Mouse (Mus musculus) heart, embryonic 16.5 days (tissue): ENCODE results near the gene Shd. TPM values are rescaled to one million over a fixed set of nuclear protein-coding genes. Genes with fewer than 3 reads are reported as not detected.
"Not testable (repeated sequence)": the region's sequence is repeated elsewhere in the genome, so short reads cannot be mapped to it uniquely, and the experiment has no call there.

Experiments used
- ATAC-seq: fragments of 200-750 bp; cut with Nextera tagmentation; replicated peaks from 2 replicates; pipeline ENCODE4 v1.8.0; 2017; ENCODE audit warnings: moderate number of reproducible peaks; ENCODE audit not compliant: insufficient read depth, low FRiP score; ENCODE audit errors: extremely low read depth
- H3K27ac ChIP-seq: fragments of 300-500 bp; sonication (generic); 2 replicates; pipeline ENCODE4 v1.5.1; 2014; ENCODE audit warnings: mild to moderate bottlenecking, low read length, control low read depth, moderate library complexity
- H3K27me3 ChIP-seq: fragments of 300-500 bp; sonication (generic); 2 replicates; pipeline ENCODE4 v1.6.1; 2014; ENCODE audit warnings: low read length, mixed read lengths; ENCODE audit not compliant: control insufficient read depth, insufficient read depth
- H3K36me3 ChIP-seq: fragments of 300-500 bp; sonication (generic); 2 replicates; pipeline ENCODE4 v1.6.1; 2014; ENCODE audit not compliant: control insufficient read depth, insufficient read depth
- H3K4me1 ChIP-seq: fragments of 300-500 bp; sonication (generic); 2 replicates; pipeline ENCODE4 v1.6.1; 2014; ENCODE audit warnings: low read length, mixed read lengths; ENCODE audit not compliant: control insufficient read depth, insufficient read depth
- H3K4me2 ChIP-seq: fragments of 300-500 bp; sonication (generic); 2 replicates; pipeline ENCODE4 v1.6.1; 2014; ENCODE audit warnings: low read depth, mild to moderate bottlenecking, control low read depth, low read length
- H3K4me3 ChIP-seq: fragments of 300-500 bp; sonication (generic); 2 replicates; pipeline ENCODE4 v1.5.1; 2014; ENCODE audit warnings: mild to moderate bottlenecking, control low read depth, low read length
- H3K9ac ChIP-seq: fragments of 300-500 bp; sonication (generic); 2 replicates; pipeline ENCODE4 v1.6.1; 2014; ENCODE audit warnings: low read length, control low read depth
- H3K9me3 ChIP-seq: fragments of 300-500 bp; sonication (generic); replicated peaks from 2 replicates; pipeline ENCODE4 v1.6.1; 2016; ENCODE audit warnings: low read length; ENCODE audit not compliant: control insufficient read depth
- WGBS: fragments of 180-500 bp; shearing (Covaris S2); extraction: QIAGEN DNeasy Blood & Tissue Kit; methylation state at CpG from one replicate; pipeline ENCODE4 v1.1.7; 2014; 5-methylcytosine and 5-hydroxymethylcytosine counted together
- polyA plus RNA-seq: library from polyadenylated mRNA; unstranded; fragments of >200 nt; fragmentation: Nextera tagmentation; extraction: Ambion mirVana; gene quantifications from 2 replicates; pipeline ENCODE4 v1.2.1, GENCODE M21; 2015

The Shd gene
- 6.6 and 6.9 TPM in 2 replicates for polyA plus RNA-seq

- WGBS, result 9% methylated on average over 55 of the region's 55 CpGs
- no peak for ATAC-seq
- H3K27ac ChIP-seq, result no peak within 1 kb of the TSS
Measured at GRCm38 (mm10) chr17:55969966-55970891, at the start of gene Shd. Shd (plus strand) TSS chr17:55970467.

DNA sequence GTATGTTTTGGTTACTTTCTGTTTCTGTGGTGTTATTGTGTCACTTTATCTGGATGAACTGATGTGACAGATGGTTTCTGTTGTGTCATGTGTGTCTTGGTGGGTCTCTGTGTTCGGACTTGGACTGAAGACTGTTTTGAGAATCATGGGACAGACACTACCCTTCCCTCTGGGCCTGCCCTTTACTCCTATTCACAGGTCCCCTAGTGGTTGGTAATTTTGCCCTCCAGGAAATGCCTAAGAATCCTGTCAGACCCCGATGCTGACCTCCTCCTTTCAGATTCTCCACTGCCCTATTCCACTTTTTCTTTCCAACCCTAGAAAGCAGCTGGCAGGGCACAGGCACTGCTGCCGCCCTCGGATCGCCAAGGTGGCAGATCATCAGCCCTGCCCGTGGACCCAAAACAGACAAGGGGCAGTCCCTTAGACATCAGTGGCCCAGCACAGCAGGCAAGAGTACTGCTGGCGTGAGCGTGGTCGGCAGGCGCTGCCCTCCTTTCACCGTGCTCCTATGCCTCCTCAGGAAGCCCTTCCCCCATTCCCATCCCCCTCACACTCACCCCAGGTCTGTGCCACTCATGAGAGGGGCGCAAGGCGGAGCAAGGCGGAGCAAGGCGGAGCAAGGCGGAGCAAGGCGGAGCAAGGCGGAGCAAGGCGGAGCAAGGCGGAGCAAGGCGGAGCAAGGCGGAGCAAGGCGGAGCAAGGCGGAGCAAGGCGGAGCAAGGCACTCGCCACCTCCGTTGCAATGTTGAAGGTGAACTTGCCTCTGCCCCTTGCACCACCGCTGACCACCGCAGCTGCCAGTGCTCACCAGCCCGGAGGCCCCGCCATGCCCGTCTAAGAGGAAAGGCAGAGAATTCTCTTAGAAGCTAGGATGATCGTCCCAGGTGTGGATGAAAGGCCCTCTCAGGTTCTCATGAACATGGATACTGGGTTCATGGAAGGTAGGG is 38.4 kb upstream of the Shd start:
- 0 out of 2 replicates have a peak, but pooled peaks cover 3% of the 10 kb centered on the region for H3K9me3 ChIP-seq
- peak overlapping the region; percentile 93 for H3K4me2 ChIP-seq
- peak overlapping the region; percentile 82 for H3K9ac ChIP-seq
- H3K27me3 ChIP-seq, result no peaks in the 10 kb centered on the region
- H3K27ac ChIP-seq, result peak overlapping the region; percentile 66
- peak overlapping the region; percentile 78 for H3K4me3 ChIP-seq
- WGBS, result 2% methylated on average over 33 of the region's 33 CpGs
- no peaks in the 10 kb centered on the region for H3K36me3 ChIP-seq
- ATAC-seq, result peak; percentile 94
- 0 out of 2 replicates have a peak, but pooled peaks cover 2% of the 10 kb centered on the region for H3K4me1 ChIP-seq

More at GRCm38 (mm10) chr17:55969966-55970891, at the start of gene Shd:
- peak within 1 kb of the TSS; percentile 97 for H3K4me2 ChIP-seq
- peaks cover 12% of the 10 kb centered on the region for H3K36me3 ChIP-seq
- peaks cover 15% of the 10 kb centered on the region for H3K4me1 ChIP-seq
- H3K4me3 ChIP-seq, result peak within 1 kb of the TSS; percentile 61
- H3K27me3 ChIP-seq, result peaks cover 19% of the 10 kb centered on the region
- peak within 1 kb of the TSS; percentile 76 for H3K9ac ChIP-seq
- H3K9me3 ChIP-seq, result no peaks in the 10 kb centered on the region

- WGBS, result 63% methylated on average over 2 of the region's 2 CpGs
- H3K4me2 ChIP-seq, result peak overlapping the region; percentile 93
- H3K9ac ChIP-seq, result no peak overlapping the region
- H3K4me3 ChIP-seq, result peak overlapping the region; percentile 78
- no peaks in the 10 kb centered on the region for H3K36me3 ChIP-seq
- 0 out of 2 replicates have a peak, but pooled peaks cover 2% of the 10 kb centered on the region for H3K4me1 ChIP-seq
- peaks cover 7% of the 10 kb centered on the region for H3K9me3 ChIP-seq
- no peaks in the 10 kb centered on the region for H3K27me3 ChIP-seq
- no peak overlapping the region for H3K27ac ChIP-seq
- no peak for ATAC-seq
Measured at GRCm38 (mm10) chr17:55932635-55933034, 37.6 kb upstream of the Shd start.

GRCm38 (mm10) chr17:55933191-55933590 is 37.1 kb upstream of the Shd start:
- peaks cover 9% of the 10 kb centered on the region for H3K9me3 ChIP-seq
- H3K27ac ChIP-seq, result no peak overlapping the region
- WGBS, result 90% methylated on average over 15 of the region's 15 CpGs
- no peaks in the 10 kb centered on the region for H3K27me3 ChIP-seq
- H3K9ac ChIP-seq, result no peak overlapping the region
- H3K4me1 ChIP-seq, result 0 out of 2 replicates have a peak, but pooled peaks cover 2% of the 10 kb centered on the region
- no peak overlapping the region for H3K4me2 ChIP-seq
- H3K36me3 ChIP-seq, result 0 out of 2 replicates have a peak, but pooled peaks cover 2% of the 10 kb centered on the region
- no peak for ATAC-seq
- no peak overlapping the region for H3K4me3 ChIP-seq

- H3K36me3 ChIP-seq, H3K9me3 ChIP-seq, H3K27me3 ChIP-seq, H3K4me1 ChIP-seq, ATAC-seq: not testable (repeated sequence)
- peak overlapping the region; percentile 56 for H3K4me3 ChIP-seq
- H3K27ac ChIP-seq, result peak overlapping the region; percentile 90
- peak overlapping the region; percentile 59 for H3K4me2 ChIP-seq
- peak overlapping the region; percentile 76 for H3K9ac ChIP-seq
- WGBS, result 22% methylated on average over 10 of the region's 10 CpGs
Measured at GRCm38 (mm10) chr17:55944387-55944865, 25.8 kb upstream of the Shd start.

DNA sequence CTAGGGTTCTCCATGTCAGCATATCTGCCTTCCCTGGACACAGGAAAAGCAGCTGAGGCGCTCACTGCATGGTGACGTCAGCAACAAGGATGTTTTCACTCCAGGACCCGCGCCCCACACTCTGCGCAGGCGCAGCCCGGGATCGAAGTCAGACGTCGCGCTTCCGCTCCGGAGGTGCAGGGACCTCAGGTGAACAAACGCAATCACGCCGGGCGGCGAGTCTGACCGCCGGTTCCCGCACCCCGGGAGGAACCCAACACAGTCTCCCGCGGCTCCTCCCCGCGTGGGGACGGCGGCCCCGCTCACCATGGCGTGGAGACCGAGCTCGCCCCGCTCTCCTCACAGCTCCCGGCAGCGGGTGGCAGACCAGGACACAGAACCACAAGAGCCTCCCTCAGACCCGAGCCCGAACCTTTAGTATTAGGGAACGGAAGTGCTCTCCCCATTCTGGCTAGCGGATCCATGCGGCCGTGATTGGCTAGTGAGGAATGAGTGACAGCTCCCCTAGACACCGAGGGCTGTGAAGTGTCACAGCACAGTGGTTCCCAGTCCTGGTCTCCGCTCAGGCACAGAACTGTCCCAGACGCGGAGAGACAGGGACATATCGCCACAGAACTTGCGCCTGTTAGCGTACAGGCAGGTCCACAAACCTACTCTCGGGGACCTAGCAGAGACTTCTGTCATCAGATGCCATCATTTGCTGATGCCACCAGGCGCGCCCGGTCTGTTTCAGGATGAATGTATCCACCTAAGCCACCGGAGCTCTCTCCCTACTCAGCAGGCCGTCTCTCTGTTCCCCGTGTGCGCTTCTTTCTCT is 25.2 kb upstream of the Shd start:
- H3K27me3 ChIP-seq, H3K9me3 ChIP-seq, H3K4me1 ChIP-seq, H3K36me3 ChIP-seq: not testable (repeated sequence)
- peak; percentile 98 for ATAC-seq
- Histone ChIP-seq H3K4me2 (peak overlapping the region; percentile 59), H3K27ac (peak overlapping the region; percentile 90), H3K9ac (peak overlapping the region; percentile 76), H3K4me3 (peak overlapping the region; percentile 56)
- WGBS, result under 1% methylated on average over 49 of the region's 56 CpGs

DNA sequence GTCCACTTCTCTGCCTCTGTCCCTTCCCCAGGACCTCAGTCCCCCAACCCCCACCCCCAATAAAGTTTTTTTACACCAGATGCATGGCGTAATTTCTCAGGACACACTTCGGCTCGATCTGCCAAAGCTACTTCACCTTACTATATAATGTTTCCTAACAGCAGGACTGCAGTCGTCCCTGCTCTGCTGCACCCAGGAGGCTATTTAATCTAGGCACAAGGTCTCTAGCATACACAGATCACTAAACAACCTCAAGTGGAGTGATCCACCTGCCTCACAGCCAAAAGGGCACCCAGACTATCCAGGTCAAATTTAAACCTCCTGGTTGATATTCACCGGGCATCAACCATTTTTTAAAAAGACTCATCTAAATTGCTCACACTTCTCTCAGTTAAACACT is 24.6 kb upstream of the Shd start:
- H3K4me1 ChIP-seq, result peaks cover 3% of the 10 kb centered on the region
- peak overlapping the region; percentile 53 for H3K9ac ChIP-seq
- H3K27ac ChIP-seq, result peak overlapping the region; percentile 90
- H3K36me3 ChIP-seq, result no peaks in the 10 kb centered on the region; the same call in 1 of the 2 replicates
- H3K27me3 ChIP-seq, result no peaks in the 10 kb centered on the region
- peak overlapping the region; percentile 56 for H3K4me3 ChIP-seq
- peak overlapping the region; percentile 59 for H3K4me2 ChIP-seq
- ATAC-seq, result no peak
- H3K9me3 ChIP-seq, result no peaks in the 10 kb centered on the region; the same call in 1 of the 2 replicates
- 27% methylated on average over 5 of the region's 5 CpGs for WGBS

- Histone ChIP-seq H3K27ac (no peak overlapping the region), H3K9me3 (no peaks in the 10 kb centered on the region), H3K27me3 (0 out of 2 replicates have a peak, but pooled peaks cover under 1% of the 10 kb centered on the region), H3K4me3 (no peak overlapping the region), H3K4me2 (no peak overlapping the region), H3K4me1 (peaks cover 3% of the 10 kb centered on the region), H3K9ac (no peak overlapping the region), H3K36me3 (no peaks in the 10 kb centered on the region)
- 75% methylated on average over 4 of the region's 4 CpGs for WGBS
- no peak for ATAC-seq
Measured at GRCm38 (mm10) chr17:55948647-55949046, 21.6 kb upstream of the Shd start.
